Mouse (Mus musculus): Measurements from ENCODE around the gene Golm1.

- no peak for TF ChIP-seq CTCF (IDR thresholded peaks at IDR 0.05; ENCODE audit: extremely low read depth, insufficient read depth, insufficient read length, insufficient replicate concordance)
- no peak for TF ChIP-seq POLR2A (IDR thresholded peaks at IDR 0.05; ENCODE audit: low read depth, low read length)
These were observed 855 bp downstream of the Golm1 start for GRCm38 (mm10) chr13:59674761-59675150.

Data from spleen, adult 2 months (tissue).